Mouse (Mus musculus) monocyte, adult 5-6 weeks (primary cell): ENCODE data around the gene Krt42. TPM values are rescaled to one million over a fixed set of nuclear protein-coding genes. Genes with fewer than 3 reads are reported as not detected.
A peak's percentile ranks its signal among the peaks of the same experiment; 100 is the strongest.
"Not testable (repeated sequence)": the region's sequence is repeated elsewhere in the genome, so short reads cannot be mapped to it uniquely, and the experiment has no call there.

Source experiments
- ATAC-seq: fragments of 153-309, 156-312 bp; replicated peaks from 2 replicates; pipeline ENCODE4 v1.8.0; 2017; ENCODE audit warnings: mild to moderate bottlenecking; ENCODE audit not compliant: low TSS enrichment, insufficient number of reproducible peaks, severe bottlenecking, poor library complexity, low FRiP score
- total RNA-seq: library from RNA; stranded (forward); fragments of 200-1000, 200-491, 200-594 nt; gene quantifications from 3 replicates; pipeline ENCODE4 v1.2.3, GENCODE M21; 2017

Gene Krt42
- total RNA-seq = not detected in 3 replicates

GRCm38 (mm10) chr11:100269821-100270332 lies at the start of gene Krt42:
Gene Krt42 (minus strand): TSS chr11:100269871.
- ATAC-seq = no peak

- no peak for ATAC-seq
These were observed 49.1 kb upstream of the Krt42 start for GRCm38 (mm10) chr11:100318529-100319451.

- ATAC-seq = no peak
These were observed 48.2 kb upstream of the Krt42 start for GRCm38 (mm10) chr11:100317826-100318380.

- ATAC-seq = no peak
These were observed 45.8 kb upstream of the Krt42 start for GRCm38 (mm10) chr11:100315439-100315838.

GRCm38 (mm10) chr11:100313424-100313823 lies 43.8 kb upstream of the Krt42 start:
- ATAC-seq = no peak

- no peak for ATAC-seq
These were observed 42.5 kb upstream of the Krt42 start for GRCm38 (mm10) chr11:100312096-100312679.

- no peak for ATAC-seq
These were observed 42.0 kb upstream of the Krt42 start for GRCm38 (mm10) chr11:100311656-100312055.

- ATAC-seq = not testable (repeated sequence)
These were observed 39.0 kb upstream of the Krt42 start for GRCm38 (mm10) chr11:100308672-100309071.

- no peak for ATAC-seq
These were observed 38.2 kb upstream of the Krt42 start for GRCm38 (mm10) chr11:100307900-100308299.

- ATAC-seq = no peak
These were observed 31.6 kb upstream of the Krt42 start for GRCm38 (mm10) chr11:100301292-100301691.

GRCm38 (mm10) chr11:100300293-100300692 lies 30.6 kb upstream of the Krt42 start:
- ATAC-seq = no peak

- peak; percentile 60 for ATAC-seq
These were observed 28.8 kb upstream of the Krt42 start for GRCm38 (mm10) chr11:100298274-100299036.

- ATAC-seq = 0 out of 2 replicates have a peak, but pooled peaks have one; percentile 30
These were observed 28.1 kb upstream of the Krt42 start for GRCm38 (mm10) chr11:100297801-100298200.

GRCm38 (mm10) chr11:100295308-100295707 lies 25.6 kb upstream of the Krt42 start:
- ATAC-seq = peak; percentile 79

GRCm38 (mm10) chr11:100292884-100293283 lies 23.2 kb upstream of the Krt42 start:
- no peak for ATAC-seq

- no peak for ATAC-seq
These were observed 20.6 kb upstream of the Krt42 start for GRCm38 (mm10) chr11:100290235-100290634.

- no peak for ATAC-seq
These were observed 19.3 kb upstream of the Krt42 start for GRCm38 (mm10) chr11:100288942-100289341.

GRCm38 (mm10) chr11:100287024-100287423 lies 17.4 kb upstream of the Krt42 start:
- ATAC-seq = no peak

- ATAC-seq = no peak
These were observed 15.3 kb upstream of the Krt42 start for GRCm38 (mm10) chr11:100284988-100285387.
